Mouse (Mus musculus): Measurements from ENCODE around the gene Carmil3. TPM values are rescaled to one million over a fixed set of nuclear protein-coding genes. Genes with fewer than 3 reads are reported as not detected.

The Carmil3 gene
- polyA plus RNA-seq, 1 experiment from 2014 or later, result 2.5 TPM

DNA sequence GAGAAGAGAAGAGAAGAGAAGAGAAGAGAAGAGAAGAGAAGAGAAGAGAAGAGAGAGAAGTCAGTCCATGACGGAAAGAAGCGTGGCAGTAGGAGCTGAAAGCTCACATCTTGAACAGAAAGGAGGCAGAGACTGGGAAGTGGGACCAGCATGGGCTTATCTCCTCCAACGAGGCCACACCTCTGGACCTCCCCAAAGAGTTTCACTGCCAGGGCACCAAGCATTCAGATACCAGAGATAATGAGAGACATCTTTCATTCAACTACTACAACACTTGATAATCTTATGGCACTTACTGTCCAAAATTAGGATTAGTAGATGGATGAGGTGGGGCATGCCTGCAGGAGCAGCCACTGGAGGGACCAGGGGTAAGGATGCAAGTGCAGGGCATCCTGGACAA lies 65.3 kb downstream of the Carmil3 start:
- Histone ChIP-seq H3K27ac (ENCODE audit: low read length) (no peak overlapping the region), H3K36me3 (ENCODE audit: insufficient read depth, low read length) (no peaks in the 10 kb centered on the region), H3K9me3 (ENCODE audit: low read length) (no peaks in the 10 kb centered on the region), H3K4me1 (ENCODE audit: insufficient read depth, low read length) (peaks cover 7% of the 10 kb centered on the region; the same call in 1 of the 2 replicates), H3K4me2 (replicated peaks; ENCODE audit: low read depth, low read length) (no peak overlapping the region), H3K4me3 (ENCODE audit: low read length) (no peak overlapping the region), H3K9ac (replicated peaks; ENCODE audit: low read length) (no peak overlapping the region), H3K27me3 (ENCODE audit: insufficient read depth, low read length) (no peaks in the 10 kb centered on the region)
- WGBS, result 90% methylated on average over 3 of the region's 3 CpGs
- ATAC-seq (ENCODE audit: low FRiP score, low TSS enrichment), result no peak

DNA sequence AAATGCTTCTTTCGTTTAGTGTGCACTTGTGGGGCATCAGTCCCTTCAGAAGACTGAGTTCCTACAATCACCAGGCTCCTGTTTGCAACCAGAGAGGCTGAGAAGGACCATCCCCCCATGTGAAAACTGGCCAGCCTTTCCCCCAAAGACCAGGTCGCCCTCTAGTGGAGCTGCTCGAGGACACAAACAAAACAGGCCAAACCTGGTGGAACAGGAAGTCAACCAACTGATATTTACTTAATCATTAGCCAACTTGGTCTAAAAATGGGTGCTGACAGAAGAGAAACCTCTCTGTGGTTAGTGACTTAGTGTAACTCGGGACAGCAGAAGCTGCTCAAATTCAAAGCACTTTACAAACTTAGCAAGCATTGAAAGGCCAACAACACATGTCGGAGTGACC lies 66.6 kb downstream of the Carmil3 start:
- H3K27me3 ChIP-seq (ENCODE audit: insufficient read depth, low read length), result no peaks in the 10 kb centered on the region
- H3K36me3 ChIP-seq (ENCODE audit: insufficient read depth, low read length), result no peaks in the 10 kb centered on the region
- H3K4me2 ChIP-seq (replicated peaks; ENCODE audit: low read depth, low read length), result no peak overlapping the region
- H3K4me1 ChIP-seq (ENCODE audit: insufficient read depth, low read length), result peaks cover 18% of the 10 kb centered on the region
- no peak overlapping the region for H3K9ac ChIP-seq (replicated peaks; ENCODE audit: low read length)
- no peak overlapping the region for H3K4me3 ChIP-seq (ENCODE audit: low read length)
- peak overlapping the region; percentile 85 for H3K27ac ChIP-seq (ENCODE audit: low read length)
- H3K9me3 ChIP-seq (ENCODE audit: low read length), result no peaks in the 10 kb centered on the region
- 24% methylated on average over 5 of the region's 5 CpGs for WGBS
- ATAC-seq (ENCODE audit: low FRiP score, low TSS enrichment), result no peak

- no peaks in the 10 kb centered on the region for H3K27me3 ChIP-seq (ENCODE audit: insufficient read depth, low read length)
- H3K4me2 ChIP-seq (replicated peaks; ENCODE audit: low read depth, low read length), result no peak overlapping the region
- 75% methylated on average over 3 of the region's 3 CpGs for WGBS
- peaks cover 19% of the 10 kb centered on the region for H3K4me1 ChIP-seq (ENCODE audit: insufficient read depth, low read length)
- peak overlapping the region; percentile 85 for H3K27ac ChIP-seq (ENCODE audit: low read length)
- no peak for ATAC-seq (ENCODE audit: low FRiP score, low TSS enrichment)
- no peak overlapping the region for H3K4me3 ChIP-seq (ENCODE audit: low read length)
- no peak overlapping the region for H3K9ac ChIP-seq (replicated peaks; ENCODE audit: low read length)
- no peaks in the 10 kb centered on the region for H3K36me3 ChIP-seq (ENCODE audit: insufficient read depth, low read length)
- no peaks in the 10 kb centered on the region for H3K9me3 ChIP-seq (ENCODE audit: low read length)
These were observed 67.1 kb downstream of the Carmil3 start for GRCm38 (mm10) chr14:55557587-55557986.

Other genes with a start within 250 kb of the Carmil3 start
- gene Dhrs4, start 11.9 kb upstream of the Carmil3 start, polyA plus RNA-seq (2015; fragmentation: Nextera tagmentation; extraction: Ambion mirVana), result 147 and 157 TPM in 2 replicates
- gene Cpne6, start 19.8 kb downstream of the Carmil3 start, polyA plus RNA-seq (2015; fragmentation: Nextera tagmentation; extraction: Ambion mirVana), result 0.21 and 0.46 TPM in 2 replicates
- not detected in 2 replicates for gene Nrl, start 34.3 kb downstream of the Carmil3 start, polyA plus RNA-seq (2015; fragmentation: Nextera tagmentation; extraction: Ambion mirVana)
- 64.2 and 66.0 TPM in 2 replicates for gene Pck2, start 49.6 kb downstream of the Carmil3 start, polyA plus RNA-seq (2015; fragmentation: Nextera tagmentation; extraction: Ambion mirVana)
- 117 TPM in 2 replicates for gene Dcaf11, start 69.4 kb downstream of the Carmil3 start, polyA plus RNA-seq (2015; fragmentation: Nextera tagmentation; extraction: Ambion mirVana)
- 1.2 and 1.6 TPM in 2 replicates for gene A730061H03Rik, start 69.8 kb downstream of the Carmil3 start, polyA plus RNA-seq (2015; fragmentation: Nextera tagmentation; extraction: Ambion mirVana)
- gene Fitm1, start 85.0 kb downstream of the Carmil3 start, polyA plus RNA-seq (2015; fragmentation: Nextera tagmentation; extraction: Ambion mirVana), result 4.5 and 4.6 TPM in 2 replicates
- gene Psme1, start 87.5 kb downstream of the Carmil3 start, polyA plus RNA-seq (2015; fragmentation: Nextera tagmentation; extraction: Ambion mirVana), result 156 and 168 TPM in 2 replicates
- gene Emc9, start 94.7 kb downstream of the Carmil3 start, polyA plus RNA-seq (2015; fragmentation: Nextera tagmentation; extraction: Ambion mirVana), result 9.3 and 9.5 TPM in 2 replicates
- gene Psme2, start 100.5 kb downstream of the Carmil3 start, polyA plus RNA-seq (2015; fragmentation: Nextera tagmentation; extraction: Ambion mirVana), result 207 and 226 TPM in 2 replicates
- gene Rnf31, start 101.1 kb downstream of the Carmil3 start, polyA plus RNA-seq (2015; fragmentation: Nextera tagmentation; extraction: Ambion mirVana), result 21.3 and 26.2 TPM in 2 replicates
- 16.8 and 17.7 TPM in 2 replicates for gene Irf9, start 112.9 kb downstream of the Carmil3 start, polyA plus RNA-seq (2015; fragmentation: Nextera tagmentation; extraction: Ambion mirVana)
- 23.0 and 24.2 TPM in 2 replicates for gene Rec8, start 127.4 kb downstream of the Carmil3 start, polyA plus RNA-seq (2015; fragmentation: Nextera tagmentation; extraction: Ambion mirVana)
- 120 and 130 TPM in 2 replicates for gene Ipo4, start 145.3 kb downstream of the Carmil3 start, polyA plus RNA-seq (2015; fragmentation: Nextera tagmentation; extraction: Ambion mirVana)
- 1.5 and 1.6 TPM in 2 replicates for gene Gm49378, start 147.2 kb downstream of the Carmil3 start, polyA plus RNA-seq (2015; fragmentation: Nextera tagmentation; extraction: Ambion mirVana)
- 137 and 139 TPM in 2 replicates for gene Tm9sf1, start 153.2 kb downstream of the Carmil3 start, polyA plus RNA-seq (2015; fragmentation: Nextera tagmentation; extraction: Ambion mirVana)
- 1.1 and 1.3 TPM in 2 replicates for gene Tssk4, start 159.5 kb downstream of the Carmil3 start, polyA plus RNA-seq (2015; fragmentation: Nextera tagmentation; extraction: Ambion mirVana)
- 59.8 and 61.0 TPM in 2 replicates for gene Mdp1, start 169.9 kb downstream of the Carmil3 start, polyA plus RNA-seq (2015; fragmentation: Nextera tagmentation; extraction: Ambion mirVana)
- gene Gmpr2, start 181.3 kb downstream of the Carmil3 start, polyA plus RNA-seq (2015; fragmentation: Nextera tagmentation; extraction: Ambion mirVana), result 74.1 and 74.2 TPM in 2 replicates
- 514 and 521 TPM in 2 replicates for gene Nedd8, start 181.5 kb downstream of the Carmil3 start, polyA plus RNA-seq (2015; fragmentation: Nextera tagmentation; extraction: Ambion mirVana)
- gene Tinf2, start 191.2 kb downstream of the Carmil3 start, polyA plus RNA-seq (2015; fragmentation: Nextera tagmentation; extraction: Ambion mirVana), result 43.9 and 44.5 TPM in 2 replicates
- gene Tgm1, start 223.3 kb downstream of the Carmil3 start, polyA plus RNA-seq (2015; fragmentation: Nextera tagmentation; extraction: Ambion mirVana), result 2.9 and 3.0 TPM in 2 replicates
- gene Rabggta, start 231.6 kb downstream of the Carmil3 start, polyA plus RNA-seq (2015; fragmentation: Nextera tagmentation; extraction: Ambion mirVana), result 43.3 and 46.2 TPM in 2 replicates